Mouse (Mus musculus) MEL (cell line): ENCODE data around the gene Mex3a. TPM values are rescaled to one million over a fixed set of nuclear protein-coding genes. Genes with fewer than 3 reads are reported as not detected.
A peak's percentile ranks its signal among the peaks of the same experiment; 100 is the strongest.

Source experiments
- DNase-seq: peaks from one replicate; pipeline ENCODE4 v3.0.0; 2011; ENCODE audit warnings: low read depth, low spot score
- H3K27ac ChIP-seq: 2 replicates; pipeline ENCODE4 v1.5.1; 2012; ENCODE audit warnings: low read depth, mild to moderate bottlenecking, control low read depth, low read length, moderate library complexity; ENCODE audit not compliant: control insufficient read depth
- H3K27me3 ChIP-seq, 2 experiments: fragments of 150-350 bp in 1 of 2; sonication (generic) in 1 of 2; 2 replicates each; pipeline ENCODE4 v1.6.1; 2012; ENCODE audit warnings: low read length in 2 of 2, mild to moderate bottlenecking in 2 of 2, improper control_type of control experiment in 1 of 2, moderate library complexity in 1 of 2; ENCODE audit not compliant: insufficient read depth in 2 of 2, control insufficient read depth in 1 of 2
- H3K36me3 ChIP-seq, 2 experiments: 2 replicates each; pipeline ENCODE4 v1.6.1; 2012 to 2014; ENCODE audit warnings: low read length in 2 of 2, improper control_type of control experiment in 1 of 2, inconsistent platforms in 1 of 2, mild to moderate bottlenecking in 1 of 2; ENCODE audit not compliant: insufficient read depth in 2 of 2, control insufficient read depth in 1 of 2
- H3K4me1 ChIP-seq, 2 experiments: fragments of 150-350 bp in 1 of 2; sonication (generic) in 1 of 2; 2 replicates each; pipeline ENCODE4 v1.6.1; 2012; ENCODE audit warnings: low read length in 2 of 2, improper control_type of control experiment in 1 of 2, mild to moderate bottlenecking in 1 of 2; ENCODE audit not compliant: insufficient read depth in 2 of 2, control insufficient read depth in 1 of 2
- H3K4me3 ChIP-seq, 2 experiments: fragments of 150-350 bp in 1 of 2; sonication (generic) in 1 of 2; 2 replicates each; pipeline ENCODE4 v1.5.1; 2012; ENCODE audit warnings: low read depth in 2 of 2, low read length in 2 of 2, mild to moderate bottlenecking in 2 of 2, moderate library complexity in 2 of 2, control low read depth in 1 of 2, improper control_type of control experiment in 1 of 2; ENCODE audit not compliant: control insufficient read depth in 1 of 2, insufficient read depth in 1 of 2
- H3K79me2 ChIP-seq: 2 replicates; pipeline ENCODE4 v1.6.1; 2012; ENCODE audit warnings: mild to moderate bottlenecking, low read length, moderate library complexity; ENCODE audit not compliant: control insufficient read depth, poor library complexity, insufficient read depth
- H3K9ac ChIP-seq: 2 replicates; pipeline ENCODE4 v1.6.1; 2012; ENCODE audit warnings: low read depth, mild to moderate bottlenecking, control low read depth, low read length, moderate library complexity; ENCODE audit not compliant: control insufficient read depth, poor library complexity, severe bottlenecking
- H3K9me3 ChIP-seq: fragments of 150-350 bp; sonication (generic); replicated peaks from 2 replicates; pipeline ENCODE4 v1.6.1; 2012; ENCODE audit warnings: mild to moderate bottlenecking, low read length, improper control_type of control experiment, moderate library complexity; ENCODE audit not compliant: insufficient read depth
- BHLHE40 ChIP-seq: IDR thresholded peaks from 2 replicates; pipeline ENCODE4 v1.6.1; 2012; ENCODE audit warnings: low read depth, mild to moderate bottlenecking, inconsistent platforms, low read length, improper control_type of control experiment, borderline replicate concordance
- E2F4 ChIP-seq: IDR thresholded peaks from 2 replicates; pipeline ENCODE4 v1.6.1; 2011; ENCODE audit warnings: low read depth, low read length, improper control_type of control experiment, borderline replicate concordance
- EP300 ChIP-seq, 2 experiments: IDR thresholded peaks; 2 replicates each; pipeline ENCODE4 v1.6.1; 2011; ENCODE audit warnings: improper control_type of control experiment in 2 of 2, low read length in 2 of 2, low read depth in 1 of 2, mild to moderate bottlenecking in 1 of 2
- ETS1 ChIP-seq: IDR thresholded peaks from 2 replicates; pipeline ENCODE4 v1.6.1; 2012; ENCODE audit warnings: low read depth, mild to moderate bottlenecking, inconsistent platforms, low read length, improper control_type of control experiment, moderate library complexity
- GATA1 ChIP-seq: IDR thresholded peaks from 2 replicates; pipeline ENCODE4 v1.6.1; 2011; ENCODE audit warnings: low read depth, low read length, improper control_type of control experiment
- MAFK ChIP-seq: IDR thresholded peaks from 2 replicates; pipeline ENCODE4 v1.6.1; 2011; ENCODE audit warnings: low read depth, mild to moderate bottlenecking, low read length, improper control_type of control experiment, borderline replicate concordance
- MAX ChIP-seq: IDR thresholded peaks from 2 replicates; pipeline ENCODE4 v1.6.1; 2011; ENCODE audit warnings: low read length, improper control_type of control experiment
- MEF2A ChIP-seq: IDR thresholded peaks from 2 replicates; pipeline ENCODE4 v1.6.1; 2014; ENCODE audit warnings: low read depth, mild to moderate bottlenecking, inconsistent platforms, low read length, improper control_type of control experiment; ENCODE audit not compliant: poor library complexity, insufficient replicate concordance, severe bottlenecking; ENCODE audit errors: extremely low read depth
- MXI1 ChIP-seq: IDR thresholded peaks from 2 replicates; pipeline ENCODE4 v1.6.1; 2011; ENCODE audit warnings: mild to moderate bottlenecking, low read depth, low read length, improper control_type of control experiment
- MYC ChIP-seq: IDR thresholded peaks from 2 replicates; pipeline ENCODE4 v1.6.1; 2011; ENCODE audit warnings: low read depth, mild to moderate bottlenecking, low read length, improper control_type of control experiment, moderate library complexity
- NELFE ChIP-seq: IDR thresholded peaks from 2 replicates; pipeline ENCODE4 v1.6.1; 2011; ENCODE audit warnings: low read depth, low read length, improper control_type of control experiment
- NRF1 ChIP-seq: IDR thresholded peaks from 2 replicates; pipeline ENCODE4 v1.6.1; 2014; ENCODE audit warnings: low read depth, mild to moderate bottlenecking, inconsistent platforms, low read length, improper control_type of control experiment, moderate library complexity; ENCODE audit not compliant: poor library complexity, insufficient read depth, severe bottlenecking
- SIN3A ChIP-seq: IDR thresholded peaks from 2 replicates; pipeline ENCODE4 v1.6.1; 2012; ENCODE audit warnings: low read length, improper control_type of control experiment, inconsistent platforms
- SMC3 ChIP-seq: IDR thresholded peaks from 2 replicates; pipeline ENCODE4 v1.6.1; 2011; ENCODE audit warnings: low read depth, low read length, improper control_type of control experiment
- TCF12 ChIP-seq: IDR thresholded peaks from 2 replicates; pipeline ENCODE4 v1.6.1; 2014; ENCODE audit warnings: low read depth, mild to moderate bottlenecking, inconsistent platforms, low read length, improper control_type of control experiment, moderate library complexity
- USF2 ChIP-seq, 2 experiments: IDR thresholded peaks; 2 replicates each; pipeline ENCODE4 v1.6.1; 2011 to 2012; ENCODE audit warnings: improper control_type of control experiment in 2 of 2, low read length in 2 of 2, borderline replicate concordance in 1 of 2, inconsistent platforms in 1 of 2, low read depth in 1 of 2, mild to moderate bottlenecking in 1 of 2; ENCODE audit not compliant: insufficient read depth in 1 of 2
- ZKSCAN1 ChIP-seq: IDR thresholded peaks from 2 replicates; pipeline ENCODE4 v1.6.1; 2012; ENCODE audit warnings: low read depth, mild to moderate bottlenecking, inconsistent platforms, low read length, improper control_type of control experiment, moderate library complexity
- polyA plus RNA-seq, 2 experiments: library from polyadenylated mRNA; stranded (reverse) in 1 of 2; unstranded in 1 of 2; fragments of >175 nt in 1 of 2; fragments of >200 nt in 1 of 2; gene quantifications; 2 replicates each; pipeline versions ENCODE4 v1.2.1 to v1.2.4; 2012; ENCODE audit warnings: low replicate concordance in 2 of 2, low read depth in 1 of 2; ENCODE audit not compliant: insufficient read length in 2 of 2, insufficient read depth in 1 of 2, missing spikeins in 1 of 2
- total RNA-seq: library from RNA; depleted of rRNA; stranded (reverse); fragments of 300-350 nt; gene quantifications from 2 replicates; pipeline ENCODE4 v1.2.3, GENCODE M21; 2012

Mex3a gene
- total and polyA plus RNA-seq, 3 experiments = 5.5 to 10.1 TPM; not detected in 1

DNA sequence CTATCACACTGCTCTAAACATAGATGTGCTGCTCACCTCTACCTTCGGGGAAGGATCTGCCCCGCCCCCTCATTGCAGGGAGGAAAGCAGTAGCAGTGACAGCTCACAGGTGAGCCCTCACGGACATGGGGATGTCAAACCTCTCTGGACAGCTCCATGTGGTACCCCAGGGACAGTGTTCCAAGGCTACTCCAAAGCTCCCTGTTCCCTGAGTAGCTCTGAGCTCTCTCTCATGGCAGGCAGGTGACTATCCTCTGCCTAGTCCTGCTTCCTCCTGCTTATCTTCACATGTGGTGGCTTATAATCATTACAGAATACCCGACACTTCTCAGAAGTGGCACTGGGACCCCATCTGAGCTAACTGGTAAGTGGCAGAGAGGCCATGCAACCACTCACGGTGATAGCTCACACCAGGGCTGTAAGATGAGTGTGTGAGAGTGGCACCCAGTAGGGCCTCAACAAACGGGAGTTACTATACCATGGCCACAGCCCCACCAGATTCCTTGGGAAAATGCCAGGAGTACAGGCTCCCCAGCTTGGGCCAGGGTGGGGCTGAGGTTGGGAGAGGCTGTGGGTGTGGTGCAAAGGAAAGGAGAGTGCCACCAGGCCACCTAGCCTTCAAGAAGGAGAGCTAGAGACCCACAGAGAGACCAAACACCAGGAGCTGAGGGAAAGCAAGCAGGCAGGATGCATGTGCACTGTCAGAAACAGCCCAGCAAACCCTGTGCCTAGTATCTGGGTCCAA lies 14.7 kb downstream of the Mex3a start:
- Histone ChIP-seq H3K4me1 (peaks cover 17 to 24% of the 10 kb centered on the region in 2 experiments), H3K9ac (no peak overlapping the region)
- TF ChIP-seq MAFK = no peak
- TF ChIP-seq EP300 (IDR thresholded peaks at IDR 0.05; ENCODE audit: low read depth in 1 of 2, low read length in 2 of 2) = 0 out of 4 replicates have a peak, but pooled peaks of 1 of the 2 experiments have one; percentile 5
- TF ChIP-seq ZKSCAN1 = peak; percentile 85
- TF ChIP-seq ETS1 = no peak
- no peak for TF ChIP-seq SIN3A
- TF ChIP-seq, all 39 proteins: peak for 2
- peaks cover 0 to 12% of the 10 kb centered on the region in 2 experiments; a peak in 2 of 4 replicates for H3K36me3 ChIP-seq
- no peaks in the 10 kb centered on the region for H3K9me3 ChIP-seq
- peak; percentile 30 for DNase-seq
- H3K4me3 ChIP-seq = no peak overlapping the region
- no peaks in the 10 kb centered on the region for H3K79me2 ChIP-seq
- H3K27me3 ChIP-seq = no peaks in the 10 kb centered on the region
- H3K27ac ChIP-seq = no peak overlapping the region

DNA sequence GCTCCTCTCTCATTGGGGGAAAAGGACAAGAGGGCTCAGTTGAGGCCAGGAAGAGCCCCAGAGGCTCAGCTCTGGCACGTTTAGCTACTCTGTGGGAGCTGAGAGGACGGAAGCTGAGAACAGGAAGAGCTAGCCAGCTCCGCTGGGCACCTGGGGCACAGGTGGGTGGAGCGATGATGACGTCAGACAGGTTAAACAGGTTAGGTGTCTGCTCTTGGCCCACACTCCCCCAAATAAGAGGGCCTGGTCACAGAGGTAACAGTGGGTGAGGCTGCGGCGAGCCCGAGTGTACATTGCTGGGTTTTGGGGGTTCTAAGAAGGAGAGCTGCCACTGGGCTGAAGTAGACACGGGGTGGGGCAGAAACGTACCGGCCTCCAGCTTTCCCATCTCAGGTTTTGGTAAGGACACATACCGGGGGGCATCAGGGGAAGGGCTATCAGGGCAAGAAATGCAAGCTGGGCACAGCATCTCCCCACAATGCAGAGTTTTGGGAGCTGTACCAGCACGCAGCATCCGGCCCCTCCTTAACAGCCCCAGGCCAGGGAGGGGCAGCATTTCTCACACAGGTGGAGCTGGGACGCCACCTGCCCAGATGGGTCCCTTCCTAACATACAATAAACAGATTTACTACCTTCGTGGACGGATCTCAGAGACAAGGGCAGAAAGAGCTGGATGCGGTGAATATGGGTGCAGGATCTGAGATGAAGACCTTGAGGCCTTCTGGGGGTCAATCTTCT lies 16.2 kb downstream of the Mex3a start, which contains the start of gene Rab25:
TSS of gene Rab25 (minus strand) at position 121 of the 738 bp plus-strand sequence.
- H3K36me3 ChIP-seq = peaks cover 0 to 13% of the 10 kb centered on the region in 2 experiments; a peak in 2 of 4 replicates
- no peak within 1 kb of the TSS for H3K27ac ChIP-seq
- H3K9me3 ChIP-seq = no peaks in the 10 kb centered on the region
- peaks cover 17 to 24% of the 10 kb centered on the region in 2 experiments for H3K4me1 ChIP-seq
- no peak within 1 kb of the TSS for H3K4me3 ChIP-seq
- TF ChIP-seq USF2 (IDR thresholded peaks at IDR 0.05; ENCODE audit: borderline replicate concordance in 1 of 2, insufficient read depth in 1 of 2, low read depth in 1 of 2, low read length in 2 of 2) = no peak
- no peak for TF ChIP-seq SMC3
- no peak for TF ChIP-seq MYC
- no peak for TF ChIP-seq NELFE
- no peak for DNase-seq
- H3K9ac ChIP-seq = no peak within 1 kb of the TSS
- H3K79me2 ChIP-seq = peaks cover 3% of the 10 kb centered on the region; the same call in 1 of the 2 replicates
- H3K27me3 ChIP-seq = no peaks in the 10 kb centered on the region

DNA sequence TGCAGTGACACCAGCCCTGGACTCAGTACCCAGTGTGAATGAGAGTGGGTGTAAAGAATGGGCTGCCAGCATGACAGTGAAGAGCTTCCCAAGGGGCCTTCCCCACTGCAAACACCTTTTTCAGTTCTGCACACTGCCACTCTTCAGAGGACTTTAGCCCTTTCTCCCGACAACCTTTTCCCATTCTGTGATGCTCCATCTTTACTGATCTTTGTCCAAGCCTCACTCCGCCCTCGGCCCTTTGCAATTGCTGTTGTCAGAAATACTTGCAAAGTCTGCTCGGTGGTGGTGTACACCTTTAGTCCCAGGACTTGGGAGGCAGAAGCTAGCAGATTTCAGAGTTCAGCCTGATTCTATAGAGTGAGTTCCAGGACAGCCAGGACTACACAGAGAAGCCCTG lies 19.4 kb downstream of the Mex3a start:
- TF ChIP-seq TCF12 (no peak), MXI1 (no peak), MEF2A (no peak), BHLHE40 (no peak), MAX (no peak), NRF1 (no peak), GATA1 (no peak), E2F4 (no peak)
- TF ChIP-seq, all 39 proteins: peak for 0
- H3K9ac ChIP-seq = peak overlapping the region; percentile 83
- DNase-seq = no peak
- peaks cover 0 to 11% of the 10 kb centered on the region in 2 experiments; a peak in 2 of 4 replicates for H3K36me3 ChIP-seq
- H3K4me3 ChIP-seq = peak overlapping the region; percentile 53 to 82
- H3K4me1 ChIP-seq = peaks cover 10 to 12% of the 10 kb centered on the region in 2 experiments
- peak overlapping the region; percentile 2; the same call in 1 of the 2 replicates for H3K27ac ChIP-seq
- no peaks in the 10 kb centered on the region for H3K27me3 ChIP-seq
- no peaks in the 10 kb centered on the region for H3K9me3 ChIP-seq
- peaks cover 24% of the 10 kb centered on the region for H3K79me2 ChIP-seq
